Mouse (Mus musculus): ENCODE results near the gene Il1rl2.
"Not testable (repeated sequence)": the region's sequence is repeated elsewhere in the genome, so short reads cannot be mapped to it uniquely, and the experiment has no call there.

The Il1rl2 gene

GRCm38 (mm10) chr1:40324457-40324856 is at the start of gene Il1rl2:
TSS of gene Il1rl2 (plus strand) at chr1:40324610.
- peak; percentile 33 to 46 for DNase-seq (ENCODE audit: low spot score in 2 of 2)

- peak; percentile 41 to 50 for DNase-seq (ENCODE audit: low spot score in 2 of 2)
These were observed 49.0 kb upstream of the Il1rl2 start for GRCm38 (mm10) chr1:40275285-40276013.

GRCm38 (mm10) chr1:40277944-40278343 is 46.5 kb upstream of the Il1rl2 start:
- no peak for DNase-seq (ENCODE audit: low spot score in 2 of 2)

DNA sequence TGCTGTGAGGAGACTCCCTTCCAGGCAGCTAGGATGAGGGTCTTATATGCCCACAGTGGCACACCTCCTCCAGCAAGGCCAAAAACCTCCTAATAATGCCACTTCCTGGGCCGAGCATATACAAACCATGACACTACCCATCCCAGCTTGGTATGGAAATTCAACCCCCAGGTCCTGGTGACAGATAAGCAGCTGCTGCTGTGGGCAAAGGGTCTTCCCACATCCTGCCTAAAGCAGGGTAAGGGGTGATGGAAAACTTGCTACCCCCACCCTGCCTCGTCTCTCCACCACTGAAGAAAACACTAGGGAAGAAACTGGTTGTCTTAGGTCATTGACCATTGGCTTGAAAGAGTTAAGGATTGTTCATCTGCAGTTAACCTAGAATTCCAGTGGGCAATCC is 45.7 kb upstream of the Il1rl2 start:
- no peak for DNase-seq (ENCODE audit: low spot score in 2 of 2)

- DNase-seq (ENCODE audit: low spot score in 2 of 2), result no peak
These were observed 45.1 kb upstream of the Il1rl2 start for GRCm38 (mm10) chr1:40279182-40279743.

DNA sequence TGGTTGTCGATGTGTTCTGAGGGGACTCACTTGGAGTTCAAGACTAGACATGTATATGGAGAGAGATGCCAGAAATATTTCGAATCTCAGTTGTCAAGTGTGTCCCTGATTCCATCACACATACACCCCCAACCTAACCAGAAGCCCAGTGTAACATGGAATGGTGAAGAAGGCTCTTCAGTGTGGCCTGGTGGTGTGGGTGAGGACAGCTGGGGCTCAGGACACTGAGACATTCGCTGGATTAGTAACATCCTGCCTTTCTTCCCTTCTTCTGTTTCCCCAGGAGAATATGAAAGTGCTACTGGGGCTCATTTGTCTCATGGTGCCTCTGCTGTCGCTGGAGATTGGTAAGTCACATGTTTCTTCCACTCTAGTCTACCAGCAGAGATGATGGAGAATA is 42.5 kb upstream of the Il1rl2 start:
- DNase-seq (ENCODE audit: low spot score in 2 of 2), result no peak

GRCm38 (mm10) chr1:40282394-40282793 is 42.0 kb upstream of the Il1rl2 start:
- no peak for DNase-seq (ENCODE audit: low spot score in 2 of 2)

DNA sequence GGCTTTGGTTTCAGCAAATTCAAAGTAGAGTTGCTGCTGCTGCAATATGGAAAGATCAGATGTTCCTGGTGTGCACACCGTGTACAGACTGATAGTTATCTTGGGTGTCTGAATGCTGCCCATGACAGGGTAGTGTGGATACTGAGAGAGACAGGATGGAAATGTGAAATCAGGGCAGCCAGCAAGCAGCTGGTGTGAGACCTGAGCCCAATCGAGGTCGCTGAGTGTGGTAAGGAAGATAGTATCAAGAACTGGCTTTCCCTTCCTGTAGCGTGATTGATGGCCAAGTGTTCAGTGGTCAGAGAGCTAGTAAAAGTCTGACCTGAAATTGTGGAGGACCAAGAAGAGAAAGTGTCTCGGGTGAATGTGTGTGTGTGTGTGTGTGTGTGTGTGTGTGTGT is 40.4 kb upstream of the Il1rl2 start:
- no peak for DNase-seq (ENCODE audit: low spot score in 2 of 2)

DNA sequence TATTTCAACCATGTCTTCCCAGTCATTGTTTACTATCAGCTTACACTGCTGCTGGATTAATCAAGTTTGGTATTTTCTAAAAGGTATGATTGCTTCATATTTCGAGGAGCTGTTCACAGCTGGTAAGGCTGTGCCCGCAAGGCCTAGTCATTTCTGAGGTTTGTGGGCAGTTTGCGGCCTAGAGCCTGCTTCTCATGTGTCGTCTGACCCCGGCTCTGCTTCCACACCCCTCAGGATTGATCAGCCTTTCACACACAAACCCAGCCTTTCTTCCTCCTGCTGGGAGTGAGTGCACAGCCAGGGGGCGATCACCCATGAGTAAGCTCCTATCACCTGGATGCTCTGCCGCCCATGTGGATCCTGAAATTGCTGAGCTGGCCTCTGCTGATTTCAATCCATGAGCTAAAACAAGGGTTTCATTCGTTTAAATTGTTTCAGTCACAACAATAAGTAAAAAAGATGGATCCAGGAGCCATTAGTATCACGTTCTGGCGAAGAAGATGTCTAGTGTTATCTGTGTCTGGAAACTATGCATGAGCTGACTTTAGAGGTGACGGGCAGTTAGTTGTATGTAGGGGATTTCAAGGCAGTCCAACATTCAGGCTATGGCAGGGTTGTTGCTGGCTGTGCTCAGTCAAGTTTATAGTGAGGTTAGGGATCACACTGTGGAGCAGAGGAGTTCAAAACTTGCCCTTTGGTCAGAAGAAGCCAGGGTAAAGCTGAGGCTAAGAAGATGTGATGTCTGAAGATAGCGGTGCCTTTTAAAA is 33.7 kb upstream of the Il1rl2 start:
- DNase-seq (ENCODE audit: low spot score in 2 of 2), result no peak

GRCm38 (mm10) chr1:40292231-40292630 is 32.2 kb upstream of the Il1rl2 start:
- DNase-seq (ENCODE audit: low spot score in 2 of 2), result no peak

- no peak for DNase-seq (ENCODE audit: low spot score in 2 of 2)
These were observed 30.5 kb upstream of the Il1rl2 start for GRCm38 (mm10) chr1:40293891-40294290.

- no peak for DNase-seq (ENCODE audit: low spot score in 2 of 2)
These were observed 29.6 kb upstream of the Il1rl2 start for GRCm38 (mm10) chr1:40294824-40295223.

DNA sequence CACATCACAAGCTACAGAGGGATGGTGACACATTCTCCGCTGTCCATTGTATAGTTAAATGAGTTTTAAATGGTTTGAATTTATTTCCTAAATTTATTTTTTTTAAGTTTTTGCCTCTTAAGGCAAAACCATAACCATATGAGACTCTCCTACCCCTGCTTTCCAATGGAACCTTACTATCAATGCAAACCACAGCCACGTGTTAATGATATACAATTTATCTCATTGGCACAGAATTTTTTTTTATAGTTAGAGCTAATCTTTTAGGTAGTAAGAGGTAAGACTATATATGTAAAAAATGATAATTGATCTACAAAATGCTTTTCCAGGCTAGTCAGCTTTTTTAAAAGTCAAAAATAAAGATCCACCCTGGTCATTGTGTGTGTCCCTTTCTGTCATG is 26.4 kb upstream of the Il1rl2 start:
- no peak for DNase-seq (ENCODE audit: low spot score in 2 of 2)

DNA sequence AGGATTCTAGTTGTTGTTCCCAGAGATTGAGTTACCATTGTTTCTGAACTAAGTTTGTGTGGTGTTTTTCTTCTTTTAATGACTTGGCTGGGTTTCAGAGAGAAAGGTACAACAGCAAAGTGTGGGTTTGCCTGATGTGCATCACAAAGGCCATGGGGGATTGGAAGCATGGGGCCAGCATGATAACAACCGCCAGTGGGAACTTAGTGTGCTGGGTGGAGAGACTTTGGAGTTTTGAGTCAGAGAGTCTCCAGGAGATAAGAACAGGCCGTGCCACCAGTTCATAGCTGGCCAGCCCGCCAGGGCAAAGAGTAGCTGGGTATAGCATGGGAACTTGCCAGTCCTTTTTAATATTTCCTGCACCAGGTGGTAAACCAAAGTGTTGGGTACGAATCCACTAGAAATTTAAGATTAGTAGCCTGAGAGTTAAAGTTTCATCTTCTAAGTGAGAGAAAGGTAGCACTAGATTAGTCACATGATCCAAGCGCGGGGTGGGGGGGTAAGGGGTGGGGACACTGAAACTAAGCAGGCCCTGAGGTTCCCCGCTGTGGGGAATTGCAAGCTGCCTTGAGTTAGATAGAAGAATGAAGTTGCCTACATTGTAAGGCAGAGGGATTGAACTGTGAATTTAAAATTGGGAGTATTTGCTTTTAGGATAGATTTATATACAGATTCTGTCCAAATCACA is 21.1 kb upstream of the Il1rl2 start:
- DNase-seq (ENCODE audit: low spot score in 2 of 2), result no peak

GRCm38 (mm10) chr1:40304321-40304720 is 20.1 kb upstream of the Il1rl2 start:
- not testable (repeated sequence) for DNase-seq (ENCODE audit: low spot score in 2 of 2)

DNA sequence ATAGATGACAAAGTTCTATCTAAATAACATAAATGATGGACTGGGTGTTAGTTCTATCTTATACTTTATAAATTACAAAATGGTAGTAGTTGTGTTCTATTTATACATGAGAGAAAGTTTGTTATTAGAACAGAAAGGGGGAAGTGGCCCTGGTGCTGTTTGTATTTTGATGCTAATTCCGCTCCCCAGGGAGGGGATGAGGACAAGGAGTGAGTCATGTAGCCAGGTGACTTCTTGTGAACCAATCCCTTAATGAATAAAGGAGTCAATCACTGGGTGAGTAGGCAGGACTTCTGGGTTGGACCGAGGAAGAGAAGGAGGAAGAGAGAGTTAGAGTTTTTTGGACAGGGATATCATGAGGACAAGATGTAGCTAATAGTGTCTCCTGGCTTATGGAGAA is 18.3 kb upstream of the Il1rl2 start:
- no peak for DNase-seq (ENCODE audit: low spot score in 2 of 2)

- no peak for DNase-seq (ENCODE audit: low spot score in 2 of 2)
These were observed 13.3 kb upstream of the Il1rl2 start for GRCm38 (mm10) chr1:40311123-40311522.

- no peak for DNase-seq (ENCODE audit: low spot score in 2 of 2)
These were observed 12.8 kb upstream of the Il1rl2 start for GRCm38 (mm10) chr1:40311625-40312024.

- DNase-seq (ENCODE audit: low spot score in 2 of 2), result no peak
These were observed 10.4 kb upstream of the Il1rl2 start for GRCm38 (mm10) chr1:40314016-40314415.

DNA sequence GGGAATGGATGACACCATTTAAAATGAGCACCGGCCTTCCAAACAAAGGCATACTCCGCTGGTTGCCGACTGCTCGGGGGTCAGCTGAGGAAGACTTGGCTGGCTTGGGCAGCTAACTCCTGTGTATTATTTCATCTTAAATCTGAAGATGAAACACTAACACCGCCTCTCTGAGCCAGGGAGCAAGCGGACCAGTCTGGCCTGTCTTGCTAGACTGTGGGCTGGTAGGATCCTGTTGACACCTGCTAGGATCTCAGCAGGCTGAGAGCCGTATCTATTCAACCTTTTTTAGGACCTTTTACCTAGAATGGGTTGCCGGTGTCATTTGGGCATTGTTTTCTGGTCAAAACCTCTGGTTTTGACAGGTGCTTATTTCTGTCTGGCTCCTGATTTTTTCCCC is 6.8 kb upstream of the Il1rl2 start:
- DNase-seq (ENCODE audit: low spot score in 2 of 2), result no peak

DNA sequence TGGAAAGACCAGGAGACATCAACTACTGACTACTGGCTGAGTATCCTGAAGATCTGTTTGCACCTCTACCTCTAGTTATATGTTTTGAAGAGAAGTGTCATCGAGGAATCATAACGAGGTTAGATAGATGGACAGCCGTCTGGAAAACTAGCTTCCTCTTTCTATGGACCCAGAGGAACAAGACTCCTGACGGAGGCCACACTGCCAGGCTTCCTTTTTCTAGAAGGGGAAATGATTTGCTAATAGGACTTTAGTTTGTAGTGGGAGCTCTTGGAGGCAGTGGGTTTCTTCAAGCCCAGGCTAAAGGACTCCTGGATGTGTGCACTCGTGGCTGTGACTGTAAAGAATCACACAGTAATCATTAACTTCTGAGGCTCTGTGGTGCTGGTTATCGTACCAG is 2.6 kb upstream of the Il1rl2 start:
- no peak for DNase-seq (ENCODE audit: low spot score in 2 of 2)

GRCm38 (mm10) chr1:40322543-40322942 is 1.9 kb upstream of the Il1rl2 start:
- no peak for DNase-seq (ENCODE audit: low spot score in 2 of 2)

Data from heart, adult 9 months (tissue).